Mouse (Mus musculus): ENCODE results near the gene Taf1b.
A peak's percentile ranks its signal among the peaks of the same experiment; 100 is the strongest.

- TF ChIP-seq CTCF (IDR thresholded peaks at IDR 0.05; ENCODE audit: low read depth) (peak; percentile 25; the same call in 1 of the 2 replicates), EP300 (optimal IDR thresholded peaks at IDR 0.05) (no peak)
Measured at GRCm38 (mm10) chr12:24571523-24572392, 73.6 kb downstream of the Taf1b start, which contains the start of gene Grhl1.
